Mouse (Mus musculus) embryonic fibroblast, embryonic 13.5 days (primary cell): ENCODE data around the gene 4930524B15Rik. TPM values are rescaled to one million over a fixed set of nuclear protein-coding genes. Genes with fewer than 3 reads are reported as not detected.
A peak's percentile ranks its signal among the peaks of the same experiment; 100 is the strongest.
"Not testable (repeated sequence)": the region's sequence is repeated elsewhere in the genome, so short reads cannot be mapped to it uniquely, and the experiment has no call there.

Experiments used
- H3K27ac ChIP-seq: 2 replicates; pipeline ENCODE4 v1.5.1; 2012; ENCODE audit warnings: low read length, control low read depth, inconsistent platforms; ENCODE audit not compliant: insufficient read depth
- H3K4me1 ChIP-seq: 2 replicates; pipeline ENCODE4 v1.6.1; 2011; ENCODE audit warnings: low read length; ENCODE audit not compliant: control insufficient read depth, insufficient read depth
- H3K4me3 ChIP-seq: 2 replicates; pipeline ENCODE4 v1.5.1; 2011; ENCODE audit warnings: mild to moderate bottlenecking, control low read depth, low read length; ENCODE audit not compliant: insufficient read depth
- CTCF ChIP-seq: IDR thresholded peaks from 2 replicates; pipeline ENCODE4 v1.5.1; 2011; ENCODE audit warnings: mild to moderate bottlenecking, control low read depth, low read length, moderate library complexity, borderline replicate concordance; ENCODE audit not compliant: insufficient read depth
- POLR2A ChIP-seq: IDR thresholded peaks from 2 replicates; pipeline ENCODE4 v1.6.1; 2011; ENCODE audit warnings: low read depth, mild to moderate bottlenecking, control low read depth, low read length, moderate library complexity
- polyA plus RNA-seq: library from polyadenylated mRNA; stranded (reverse); fragments of >200 nt; gene quantifications from 2 replicates; pipeline ENCODE4 v1.2.4, GENCODE M21; 2011; ENCODE audit warnings: low read depth; ENCODE audit not compliant: missing spikeins, insufficient read length

4930524B15Rik gene
- polyA plus RNA-seq, 1 experiment: not detected

DNA sequence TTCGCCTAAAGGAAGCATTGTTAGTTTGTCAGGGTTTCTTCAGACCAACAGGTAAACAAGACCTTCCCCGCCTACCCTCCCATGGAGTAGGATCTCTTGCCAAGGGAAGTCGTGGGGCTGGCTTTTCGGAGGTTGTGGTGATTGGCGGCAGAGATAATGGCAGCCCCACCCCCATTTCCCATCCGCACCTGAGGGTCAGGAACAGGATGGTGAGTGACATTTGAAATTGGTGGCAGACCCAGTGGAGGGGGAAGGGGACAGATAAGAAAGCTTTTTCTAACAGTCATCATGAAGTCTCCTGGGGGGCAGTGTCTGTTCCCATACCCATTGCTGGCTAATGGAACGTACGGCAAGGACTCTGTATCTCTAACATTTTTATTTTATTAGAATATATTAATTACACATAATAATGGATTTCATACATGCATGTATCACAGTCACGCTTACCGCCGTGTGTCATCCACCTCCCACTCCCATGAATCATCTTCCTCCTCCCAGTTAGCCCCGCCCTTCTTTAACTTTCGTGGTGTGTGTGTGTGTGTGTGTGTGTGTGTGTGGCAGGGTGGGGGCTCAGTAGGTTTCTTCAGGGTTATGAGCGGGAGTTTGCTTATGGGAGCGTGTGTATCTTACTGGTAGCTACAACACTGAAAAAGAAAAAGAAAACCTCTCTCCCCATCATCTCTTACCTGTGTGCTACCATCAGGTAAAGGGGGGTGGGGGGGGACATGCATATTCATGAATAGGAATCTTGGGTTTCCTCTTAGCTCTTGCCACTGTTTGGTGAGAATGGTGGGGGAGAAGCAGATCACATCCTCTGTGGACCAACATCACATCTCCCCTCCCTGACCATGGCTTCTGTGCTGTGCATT, 16.7 kb upstream of the 4930524B15Rik start:
- TF ChIP-seq POLR2A (no peak), CTCF (no peak)
- H3K4me1 ChIP-seq: no peaks in the 10 kb centered on the region
- no peak overlapping the region for H3K27ac ChIP-seq
- peak overlapping the region; percentile 18 for H3K4me3 ChIP-seq

DNA sequence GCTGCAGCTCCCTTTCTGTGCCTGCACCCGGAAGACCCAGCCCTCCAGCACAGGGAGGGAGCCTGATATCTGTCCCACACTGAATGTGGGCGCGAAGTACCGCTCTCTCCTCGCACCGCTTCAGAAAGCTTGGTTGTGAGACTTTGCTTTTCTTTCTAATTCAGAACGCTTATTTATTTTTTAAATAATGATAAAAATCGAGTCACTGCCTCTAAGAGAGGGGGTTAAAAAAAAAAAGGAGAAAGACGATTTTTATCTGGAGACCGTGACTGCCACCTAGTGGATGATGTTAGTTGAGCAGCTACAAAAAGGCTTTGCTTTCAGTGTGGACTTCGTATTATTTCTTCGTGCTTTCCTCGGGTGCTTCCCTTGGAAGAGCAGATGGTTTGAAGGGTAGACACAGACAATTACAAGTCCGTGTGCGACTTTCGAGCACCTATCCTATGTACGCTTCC, 16.0 kb upstream of the 4930524B15Rik start:
- Histone ChIP-seq H3K4me3 (peak overlapping the region; percentile 18), H3K27ac (no peak overlapping the region), H3K4me1 (no peaks in the 10 kb centered on the region)
- no peak for TF ChIP-seq POLR2A
- no peak for TF ChIP-seq CTCF

DNA sequence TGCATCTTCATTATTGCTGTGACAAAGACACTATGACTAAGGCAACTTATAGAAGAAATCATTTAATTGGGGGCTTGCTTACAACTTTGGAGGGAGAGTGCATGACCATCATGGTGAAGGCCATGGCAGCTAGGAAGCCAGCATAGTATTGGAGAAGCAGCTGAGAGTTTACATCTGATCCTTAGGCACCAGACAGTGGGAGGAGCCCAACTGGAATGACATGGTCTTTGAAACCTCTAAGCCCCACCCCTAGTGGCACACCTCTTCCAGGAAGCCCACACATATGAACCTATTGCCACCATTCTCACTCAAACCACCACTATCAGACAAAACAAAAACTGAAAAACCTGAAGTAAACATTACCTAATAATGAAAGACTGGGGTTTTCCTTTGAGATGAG, 5.3 kb upstream of the 4930524B15Rik start:
- Histone ChIP-seq H3K4me3 (no peak overlapping the region), H3K4me1 (no peaks in the 10 kb centered on the region), H3K27ac (no peak overlapping the region)
- TF ChIP-seq CTCF: no peak
- TF ChIP-seq POLR2A: no peak

DNA sequence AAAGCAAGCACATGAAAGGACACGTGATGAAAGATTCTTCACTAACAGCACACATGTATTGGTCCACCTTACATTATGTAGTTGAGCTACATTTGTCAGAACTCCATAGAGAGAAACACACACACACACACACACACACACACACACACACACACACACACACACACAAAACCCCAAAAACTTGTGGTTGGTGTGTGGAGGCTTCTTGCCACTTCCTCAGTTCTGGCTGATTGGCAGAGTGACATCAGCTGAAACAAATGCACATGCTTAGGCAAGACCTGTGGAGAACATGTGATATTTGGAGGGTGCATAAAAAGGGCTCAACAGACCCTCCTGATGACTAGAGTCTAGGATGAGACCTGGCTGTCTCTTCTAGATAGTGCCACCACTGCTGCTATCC, 1.4 kb upstream of the 4930524B15Rik start:
- Histone ChIP-seq H3K4me3 (no peak overlapping the region), H3K27ac (no peak overlapping the region), H3K4me1 (no peaks in the 10 kb centered on the region)
- TF ChIP-seq POLR2A: no peak

DNA sequence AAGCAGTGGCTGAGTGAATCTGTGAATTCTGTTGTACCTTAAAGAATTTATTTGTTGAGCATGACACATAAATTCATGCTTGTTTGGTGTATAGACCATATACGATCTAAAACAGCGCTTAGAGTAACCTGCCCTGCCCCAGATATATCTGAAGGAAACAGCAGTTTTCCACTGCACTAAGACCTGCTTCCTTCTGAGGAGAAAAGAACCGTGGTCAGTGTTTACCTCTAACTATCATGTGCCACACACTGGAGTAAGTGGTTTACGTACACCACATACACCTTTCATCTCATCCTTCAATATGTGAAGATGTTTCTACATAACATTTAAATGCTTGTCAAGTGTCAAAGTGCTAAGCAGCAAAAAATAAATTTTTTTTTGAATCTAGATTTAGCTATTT, 8.7 kb downstream of the 4930524B15Rik start:
- Histone ChIP-seq H3K4me1 (no peaks in the 10 kb centered on the region), H3K4me3 (no peak overlapping the region), H3K27ac (no peak overlapping the region)
- no peak for TF ChIP-seq CTCF
- TF ChIP-seq POLR2A: no peak

DNA sequence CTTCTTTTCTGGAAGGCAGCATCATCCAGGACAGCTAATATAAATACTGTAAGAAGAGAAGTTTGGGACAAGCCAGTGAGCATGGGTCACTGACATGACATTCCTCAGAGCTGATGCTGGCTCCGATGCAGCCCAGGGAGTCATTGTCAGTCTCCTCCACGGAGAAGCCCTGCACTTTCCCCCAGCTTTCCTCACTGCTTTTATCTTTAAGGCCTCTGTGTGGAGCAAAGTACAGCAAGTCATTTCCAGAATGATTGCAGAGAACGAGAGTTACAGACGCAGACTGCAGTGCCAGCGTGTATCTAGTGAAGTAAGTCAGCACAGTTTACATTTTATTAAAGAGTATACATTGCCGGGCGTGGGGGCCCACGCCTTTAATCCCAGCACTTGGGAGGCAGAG, 9.4 kb downstream of the 4930524B15Rik start:
- TF ChIP-seq POLR2A (no peak), CTCF (no peak)
- Histone ChIP-seq H3K4me1 (no peaks in the 10 kb centered on the region), H3K27ac (no peak overlapping the region), H3K4me3 (no peak overlapping the region)

- no peak for TF ChIP-seq CTCF
- no peak overlapping the region for H3K4me3 ChIP-seq
- H3K4me1 ChIP-seq: no peaks in the 10 kb centered on the region
- no peak overlapping the region for H3K27ac ChIP-seq
Measured at GRCm38 (mm10) chr11:31975678-31976077, 10.3 kb downstream of the 4930524B15Rik start.

DNA sequence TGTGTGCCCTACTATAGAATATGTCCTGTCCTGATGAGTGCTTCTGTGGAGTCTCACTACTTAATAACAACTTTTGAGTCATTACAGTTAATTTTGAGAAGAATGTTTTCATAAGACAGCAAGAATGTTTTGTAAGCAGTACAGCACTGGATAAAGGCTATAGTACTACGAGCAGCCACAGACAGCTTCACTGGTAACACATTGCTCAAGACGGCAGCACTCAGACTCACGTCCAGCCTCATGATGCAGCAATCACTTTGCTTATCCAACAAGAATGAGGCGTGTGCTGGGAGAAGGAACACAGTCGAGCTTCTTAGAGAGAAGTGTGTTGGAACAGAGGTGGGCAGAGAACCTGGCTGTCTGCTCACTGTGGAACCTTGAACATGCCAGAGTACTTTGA, 10.7 kb downstream of the 4930524B15Rik start:
- no peak overlapping the region for H3K4me3 ChIP-seq
- no peaks in the 10 kb centered on the region for H3K4me1 ChIP-seq
- TF ChIP-seq CTCF: no peak
- no peak for TF ChIP-seq POLR2A
- no peak overlapping the region for H3K27ac ChIP-seq

DNA sequence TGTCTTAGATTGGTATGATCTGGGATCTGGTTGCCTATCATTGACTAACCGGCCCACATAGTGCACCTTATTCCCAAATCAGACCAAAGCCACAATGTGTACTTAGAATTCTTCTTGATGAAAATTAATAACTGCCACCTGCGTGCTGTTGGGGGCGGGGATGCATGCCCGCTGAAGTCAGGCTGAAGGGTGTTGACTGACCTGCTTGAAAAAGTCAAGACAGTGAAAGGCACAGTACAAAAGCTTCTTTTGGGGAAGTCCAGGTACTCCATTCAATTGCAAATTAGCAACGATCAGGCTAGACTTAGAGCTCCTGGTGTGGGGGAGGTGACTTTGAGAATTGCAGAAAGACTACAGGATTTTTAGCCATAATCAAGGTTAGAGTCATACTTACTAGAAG, 14.7 kb downstream of the 4930524B15Rik start:
- not testable (repeated sequence) for H3K27ac ChIP-seq, H3K4me3 ChIP-seq, H3K4me1 ChIP-seq

GRCm38 (mm10) chr11:31981830-31982229, 16.4 kb downstream of the 4930524B15Rik start:
- H3K4me1 ChIP-seq: no peaks in the 10 kb centered on the region
- TF ChIP-seq CTCF: no peak
- TF ChIP-seq POLR2A: no peak
- H3K4me3 ChIP-seq: no peak overlapping the region
- H3K27ac ChIP-seq: no peak overlapping the region

DNA sequence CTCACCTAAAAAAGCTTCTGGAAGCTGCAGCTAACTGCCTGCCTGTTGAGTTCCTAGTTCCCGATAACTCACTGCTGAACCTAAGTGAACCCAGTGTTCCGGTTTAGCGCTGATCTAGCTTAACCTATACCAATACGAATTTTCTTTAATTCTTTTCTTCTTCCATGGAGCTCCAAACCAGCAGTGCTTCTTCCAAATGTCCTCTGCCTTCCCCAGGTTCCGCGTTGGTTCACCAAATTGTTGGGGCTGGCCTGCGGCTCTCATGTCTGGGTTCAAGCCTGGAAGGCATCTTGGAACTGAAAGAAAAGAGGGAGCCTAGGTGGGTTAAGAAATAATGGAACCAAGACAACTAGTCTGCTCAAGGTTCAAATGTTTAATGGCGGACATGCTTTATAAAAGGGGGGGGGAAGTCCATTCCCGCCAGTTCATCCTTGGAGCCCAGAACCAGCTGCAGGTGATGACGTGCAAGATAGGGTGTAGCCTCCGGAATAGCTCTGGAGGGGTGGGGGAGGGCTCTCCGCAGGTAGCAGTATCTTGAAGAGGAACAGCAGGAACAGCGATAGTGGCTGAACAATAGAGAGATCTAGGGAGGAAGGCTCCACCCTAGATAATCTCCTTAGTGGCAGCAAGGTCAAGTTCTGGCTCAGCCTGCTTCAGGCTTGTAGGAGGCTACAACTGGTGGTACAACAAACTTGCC, 17.0 kb downstream of the 4930524B15Rik start:
- not testable (repeated sequence) for H3K4me3 ChIP-seq, H3K27ac ChIP-seq, H3K4me1 ChIP-seq
